Mouse (Mus musculus): Measurements from ENCODE around the gene Gpr132. TPM values are rescaled to one million over a fixed set of nuclear protein-coding genes. Genes with fewer than 3 reads are reported as not detected.

Gene Gpr132
- total RNA-seq (2021) = under 1 TPM; 0.10 to 0.18 TPM
- long read RNA-seq, experiment 1 = 0 reads
- long read RNA-seq, experiment 2 = 0 reads

DNA sequence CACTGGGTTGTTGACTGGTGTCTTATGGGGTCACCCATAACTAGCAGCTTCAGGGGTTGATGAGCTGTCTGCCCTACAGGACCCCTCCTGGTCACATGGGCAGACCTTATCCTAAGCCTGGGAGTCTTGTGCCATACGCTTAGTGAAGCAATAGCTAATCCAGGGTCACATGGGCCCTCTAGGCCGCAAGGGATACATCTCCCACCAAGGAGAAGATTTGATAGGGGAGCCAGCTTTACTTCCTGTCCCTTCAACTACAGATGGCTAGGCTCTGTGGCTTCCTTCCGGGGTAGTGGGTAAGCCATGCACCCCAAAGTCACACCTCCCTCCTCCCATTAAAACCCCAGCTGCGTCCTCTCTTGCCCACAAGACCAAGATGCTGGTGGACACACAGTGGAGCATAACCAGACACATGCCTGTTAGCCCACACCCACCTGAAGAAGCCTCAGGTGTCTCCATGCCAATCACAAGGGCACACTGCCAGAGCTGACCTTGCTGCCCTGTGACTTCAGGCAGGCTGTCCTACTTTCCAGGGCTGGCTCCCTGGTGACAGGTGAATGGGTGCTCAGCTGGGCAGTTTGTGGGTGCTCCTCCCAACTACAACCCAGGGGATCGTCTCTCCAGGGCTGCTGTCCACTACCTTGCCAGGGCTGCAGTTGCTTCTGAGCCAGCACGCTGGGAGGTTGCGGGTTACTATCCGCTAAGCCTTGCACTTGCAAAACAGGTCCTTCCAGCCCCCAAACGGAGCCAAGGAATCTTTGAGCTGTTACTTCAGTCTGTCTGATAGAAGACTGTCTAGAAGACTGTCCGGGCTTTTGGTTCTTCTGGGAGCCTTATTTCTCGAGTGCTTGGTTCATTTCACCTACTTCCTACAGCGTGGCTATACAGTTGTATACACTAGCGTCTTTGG lies at the start of gene Gpr132:
Gene Gpr132 (minus strand): TSS at position 51 of the 910 bp plus-strand sequence.
- no peak for DNase-seq (ENCODE audit: low spot score in 2 of 2)

GRCm38 (mm10) chr12:112917486-112917885 lies 49.5 kb upstream of the Gpr132 start:
- DNase-seq (ENCODE audit: low spot score in 2 of 2) = no peak

- DNase-seq (ENCODE audit: low spot score in 2 of 2) = peak in 1 of 2 experiments; percentile 67
Observed at GRCm38 (mm10) chr12:112916698-112917400, 48.8 kb upstream of the Gpr132 start.

DNA sequence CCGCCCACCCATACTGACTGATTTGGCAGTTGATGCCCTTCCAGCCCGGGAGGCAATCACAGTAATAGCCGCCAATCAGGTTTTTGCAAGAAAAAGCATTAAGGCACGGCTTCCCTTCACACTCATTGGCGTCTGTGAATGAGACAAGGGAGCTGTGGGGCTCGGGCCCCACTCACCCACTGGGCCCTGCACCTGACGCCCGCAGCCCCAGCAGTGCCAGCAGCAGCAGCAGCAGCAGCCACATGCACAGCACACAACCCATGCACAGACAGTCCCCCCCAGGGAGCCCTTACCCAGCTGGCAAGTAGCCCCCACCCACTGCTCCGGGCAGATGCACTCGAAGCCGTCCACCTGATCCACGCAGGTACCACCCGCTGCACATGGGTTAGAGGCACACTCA lies 47.6 kb upstream of the Gpr132 start:
- no peak for DNase-seq (ENCODE audit: low spot score in 2 of 2)

DNA sequence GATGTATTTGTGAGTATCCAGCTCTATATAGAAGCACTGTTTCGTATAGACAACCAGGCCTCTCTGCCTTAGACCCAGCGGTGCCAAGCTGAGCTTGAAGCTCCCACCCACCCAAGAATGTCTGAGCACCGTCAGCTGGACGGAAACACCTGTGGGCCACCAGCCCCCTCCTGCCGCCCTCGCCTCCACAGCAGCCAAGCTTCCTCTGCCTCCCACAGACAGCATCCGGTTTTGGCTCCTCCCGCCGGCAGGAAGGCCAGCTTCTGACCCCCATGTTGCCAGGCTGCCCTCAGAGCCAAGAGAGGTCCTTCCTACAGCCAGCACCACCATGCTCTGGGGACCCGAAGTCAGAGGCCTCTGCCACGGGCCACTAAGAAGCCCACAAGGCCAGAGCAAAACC lies 46.5 kb upstream of the Gpr132 start:
- DNase-seq (ENCODE audit: low spot score in 2 of 2) = no peak

DNA sequence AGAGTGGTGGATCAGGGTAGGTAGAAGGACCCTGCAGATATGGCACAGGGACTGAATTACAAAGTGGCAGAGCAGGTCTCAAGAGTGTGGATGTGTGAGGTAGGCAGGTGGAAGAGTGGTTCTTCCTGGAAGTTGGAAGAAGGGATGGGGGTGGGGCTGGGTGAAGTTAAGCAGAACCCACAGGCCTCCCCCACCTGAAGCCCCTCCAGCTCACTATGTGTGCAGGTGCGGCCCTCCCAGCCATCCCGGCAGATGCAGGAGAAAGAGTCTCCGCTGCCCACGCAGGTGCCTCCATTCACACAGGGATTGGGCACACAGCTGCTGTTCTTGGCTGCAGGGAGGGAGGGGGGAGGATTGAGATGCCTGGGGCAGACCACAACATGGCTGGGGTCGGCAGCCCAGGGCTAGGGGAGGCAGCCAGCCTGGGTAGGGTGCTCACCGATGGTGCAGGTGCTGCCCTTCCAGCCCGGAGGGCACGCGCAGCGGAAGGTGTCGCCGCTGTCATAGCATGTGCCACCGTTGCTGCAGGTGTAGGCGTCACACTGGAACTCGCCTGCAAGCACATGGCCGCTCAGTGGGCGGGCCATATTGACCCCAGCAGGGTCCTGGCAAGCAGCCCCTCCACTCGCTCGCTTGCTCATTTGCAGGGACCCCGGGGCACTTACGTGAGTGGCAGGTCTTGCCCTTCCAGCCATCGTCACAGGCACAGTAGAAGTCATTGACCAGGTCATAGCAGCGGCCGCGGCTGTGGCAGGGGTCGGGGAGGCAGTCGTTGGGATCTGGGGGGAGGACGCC lies 45.1 kb upstream of the Gpr132 start:
- no peak for DNase-seq (ENCODE audit: low spot score in 2 of 2)

- DNase-seq (ENCODE audit: low spot score in 2 of 2) = no peak
Observed at GRCm38 (mm10) chr12:112911701-112912100, 43.7 kb upstream of the Gpr132 start.

DNA sequence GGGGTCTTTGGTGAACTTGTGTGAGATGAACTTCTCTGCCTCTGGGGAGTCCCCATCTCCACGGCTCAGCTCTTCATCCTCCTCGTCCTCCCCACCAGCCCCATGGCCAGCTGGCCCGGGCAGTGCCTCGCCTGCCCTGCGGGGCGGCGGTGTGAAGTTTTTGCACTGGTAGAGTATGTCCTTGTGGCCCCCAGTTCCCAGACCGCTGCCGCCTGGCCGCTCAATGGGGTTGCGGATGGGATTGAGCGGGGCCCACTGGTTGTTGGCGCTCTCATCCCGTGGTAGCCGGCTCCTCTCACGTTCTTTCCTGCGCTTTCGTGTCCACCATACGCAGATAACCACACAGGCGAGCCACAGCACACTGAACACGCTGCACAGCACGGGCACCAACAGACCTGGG lies 41.0 kb upstream of the Gpr132 start:
- DNase-seq (ENCODE audit: low spot score in 2 of 2) = no peak

DNA sequence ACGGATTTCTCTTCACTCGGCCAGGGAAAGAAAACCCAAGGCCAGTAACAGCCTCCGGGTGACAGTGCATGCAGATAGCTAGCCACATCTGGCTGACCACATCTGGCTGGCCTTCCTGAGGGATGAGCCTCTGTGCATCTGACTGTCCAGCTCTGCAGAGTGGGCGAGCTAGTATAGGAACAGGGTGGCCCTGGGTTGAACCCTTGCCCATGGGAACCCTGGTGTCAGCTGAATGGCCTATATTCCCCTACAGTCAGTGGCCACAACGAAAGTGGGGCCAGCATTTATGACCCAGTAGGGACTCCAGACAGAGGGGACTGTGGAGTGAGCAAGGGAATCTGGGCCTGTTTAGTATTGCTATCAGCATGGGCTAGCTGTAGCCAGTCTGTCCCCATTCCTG lies 37.0 kb upstream of the Gpr132 start:
- DNase-seq (ENCODE audit: low spot score in 2 of 2) = no peak

DNA sequence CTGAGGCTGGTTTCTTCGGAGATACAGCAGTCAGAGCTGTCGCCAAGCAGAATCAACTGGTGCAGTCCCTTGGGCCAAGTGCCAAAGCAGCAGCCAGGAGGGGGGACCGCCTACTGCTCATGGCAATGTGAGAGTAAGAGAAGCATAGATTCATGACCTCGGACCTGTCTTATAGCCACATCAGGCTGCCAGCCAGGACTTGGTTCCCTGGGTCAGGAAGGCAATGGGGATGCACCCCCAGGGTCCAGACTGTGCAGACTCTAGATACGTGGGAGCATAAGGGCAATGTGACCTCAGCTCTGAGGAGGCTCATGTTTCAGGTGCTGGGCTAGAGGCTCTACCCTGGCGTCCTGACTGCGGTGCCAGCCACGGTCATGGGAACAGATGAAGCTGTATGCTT lies 35.9 kb upstream of the Gpr132 start:
- no peak for DNase-seq (ENCODE audit: low spot score in 2 of 2)

- no peak for DNase-seq (ENCODE audit: low spot score in 2 of 2)
Observed at GRCm38 (mm10) chr12:112900641-112901040, 32.6 kb upstream of the Gpr132 start.

DNA sequence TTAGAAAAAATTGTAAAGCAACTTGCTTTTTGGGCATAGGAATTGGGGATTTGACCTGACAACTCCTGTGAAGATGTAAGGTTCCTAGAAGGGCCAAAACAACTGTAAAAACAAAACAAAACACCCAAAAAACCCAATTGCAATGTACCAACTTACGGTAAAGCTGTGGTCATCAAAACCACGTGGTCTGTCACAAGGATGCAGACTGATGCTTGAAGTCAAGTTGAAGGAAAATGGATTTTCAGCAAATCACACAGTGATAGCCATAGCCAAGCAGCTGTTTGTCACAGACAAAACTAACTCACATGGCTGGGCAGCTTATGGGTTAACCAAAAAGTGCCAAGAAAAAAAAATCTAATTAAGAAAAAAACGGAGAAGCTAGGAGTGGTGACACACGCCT lies 30.9 kb upstream of the Gpr132 start:
- no peak for DNase-seq (ENCODE audit: low spot score in 2 of 2)

DNA sequence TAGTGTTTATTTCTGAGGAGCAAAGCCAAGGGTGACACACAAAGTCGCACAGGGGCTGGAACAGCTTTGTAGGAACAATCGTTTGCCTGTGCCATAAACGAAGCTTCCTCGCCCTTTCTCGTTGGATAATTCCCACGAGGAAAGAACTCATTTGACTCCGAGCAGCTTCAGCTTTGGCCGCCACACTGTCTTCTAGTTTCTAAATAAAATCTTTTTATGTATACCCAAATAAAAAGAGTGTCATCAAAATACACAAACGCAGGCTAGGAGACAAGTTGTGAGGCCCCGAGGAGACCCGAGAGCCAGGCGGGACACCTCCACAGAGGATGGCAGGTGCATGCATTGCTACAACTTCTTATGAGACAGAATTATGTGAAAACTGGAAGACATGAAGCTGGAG lies 30.3 kb upstream of the Gpr132 start:
- no peak for DNase-seq (ENCODE audit: low spot score in 2 of 2)

GRCm38 (mm10) chr12:112897522-112898212 lies 29.6 kb upstream of the Gpr132 start:
- no peak for DNase-seq (ENCODE audit: low spot score in 2 of 2)

- DNase-seq (ENCODE audit: low spot score in 2 of 2) = no peak
Observed at GRCm38 (mm10) chr12:112894969-112895368, 26.9 kb upstream of the Gpr132 start.

- no peak for DNase-seq (ENCODE audit: low spot score in 2 of 2)
Observed at GRCm38 (mm10) chr12:112894303-112894884, 26.4 kb upstream of the Gpr132 start.

- DNase-seq (ENCODE audit: low spot score in 2 of 2) = no peak
Observed at GRCm38 (mm10) chr12:112885465-112885864, 17.4 kb upstream of the Gpr132 start.

GRCm38 (mm10) chr12:112881301-112881815 lies 13.3 kb upstream of the Gpr132 start:
- DNase-seq (ENCODE audit: low spot score in 2 of 2) = no peak

DNA sequence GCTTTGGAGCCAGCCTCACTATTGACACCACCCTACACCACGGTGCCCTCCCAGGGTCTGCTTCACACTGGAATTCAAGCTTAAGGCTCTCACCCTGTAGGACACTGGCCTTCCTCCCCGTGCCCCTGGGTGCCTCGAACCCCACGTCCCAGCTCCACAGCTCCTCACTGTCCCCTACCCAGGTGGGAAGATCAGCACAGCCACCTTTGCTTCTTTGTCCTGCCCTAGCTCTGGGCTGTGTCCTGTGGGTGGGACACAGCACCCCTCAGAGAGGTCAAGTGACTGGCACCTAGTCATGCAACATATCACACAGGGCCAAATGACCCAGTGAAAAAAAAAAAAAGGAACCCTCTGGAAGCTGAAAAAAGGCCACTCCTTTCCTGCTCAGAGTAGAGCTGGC lies 12.6 kb upstream of the Gpr132 start:
- DNase-seq (ENCODE audit: low spot score in 2 of 2) = no peak

GRCm38 (mm10) chr12:112879731-112880130 lies 11.7 kb upstream of the Gpr132 start:
- DNase-seq (ENCODE audit: low spot score in 2 of 2) = no peak
